Comparison of ENCODE assay signal across 30 mouse cellular contexts in the genomic region with DNA sequence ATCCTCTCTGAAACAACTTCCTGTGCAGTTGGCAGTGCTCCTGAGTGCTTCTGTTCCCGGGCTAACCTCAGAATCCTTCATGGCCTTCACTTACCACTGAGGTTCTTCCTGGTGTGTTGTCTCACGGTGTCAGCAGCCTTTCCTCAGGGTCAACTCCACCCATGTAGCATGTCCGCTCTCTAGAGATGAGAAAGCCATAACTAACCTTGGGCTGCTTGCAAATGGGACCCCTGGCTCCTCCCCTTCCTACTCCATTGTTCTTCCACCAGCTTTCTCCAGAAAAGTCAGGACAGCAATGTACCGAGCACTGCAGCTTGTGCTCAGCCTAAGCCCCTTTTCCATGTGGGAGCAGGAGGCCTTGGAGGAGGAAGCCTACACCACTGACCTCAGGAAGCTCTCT. TPM values are rescaled to one million over a fixed set of nuclear protein-coding genes. Genes with fewer than 3 reads are reported as not detected.
DNase-seq lines count a peak whose midpoint lies in the region; ATAC-seq and TF ChIP-seq lines count a peak whose summit lies in the region.
"Had no signal": no experiment of that assay in that cellular context is flagged by ENCODE, and none has a peak within 500 bp of the region (broad histone marks: within the 10 kb centered on the region; RNA-seq: fewer than 3 reads in every experiment).

No protein-coding gene starts in this region.

- H3K4me1 ChIP-seq in heart, embryonic 15.5 days (replicated peaks), result peaks cover 38% of the 10 kb centered on the region
- peaks cover 66% of the 10 kb centered on the region for H3K4me1 ChIP-seq in liver, embryonic 12.5 days
- H3K4me1 ChIP-seq in liver, embryonic 11.5 days (replicated peaks; ENCODE audit: control insufficient read depth, insufficient read depth, low read length), result peaks cover 33% of the 10 kb centered on the region
- peaks cover 63% of the 10 kb centered on the region for H3K4me1 ChIP-seq in E14TG2a.4 (replicated peaks; ENCODE audit: low read depth, low read length)

- DNase-seq in heart, postnatal 14 days, result no peak
- DNase-seq in liver, embryonic 11.5 days (ENCODE audit: low spot score), result no peak
- DNase-seq in ZHBTc4 (ENCODE audit: low read depth, low spot score), result peak; percentile 67
- DNase-seq in ovary, postnatal 36 days (ENCODE audit: low spot score), result no peak
- DNase-seq: adrenal gland, adult 8-10 months; cerebellum, adult 11 months; cerebellum, adult 9-11 months; embryo, embryonic 11 days; gastrocnemius, adult 2 months; heart, postnatal 10 days; kidney, adult 18-20 months; kidney, postnatal 4 days; lung, embryonic 14.5 days; right cerebral cortex, postnatal 25 days; thymus, adult 18-20 months; thymus, postnatal 25 days had no signal

- H3K36me3 ChIP-seq in heart, embryonic 15.5 days, result peaks cover 55% of the 10 kb centered on the region
- H3K36me3 ChIP-seq in liver, embryonic 12.5 days, result peaks cover 79% of the 10 kb centered on the region
- H3K36me3 ChIP-seq in liver, embryonic 11.5 days (ENCODE audit: control insufficient read depth, insufficient read depth, low read length), result peaks cover 25% of the 10 kb centered on the region
- H3K36me3 ChIP-seq in E14TG2a.4 (ENCODE audit: insufficient read depth, low read length), result peaks cover 79% of the 10 kb centered on the region

- H3K27ac ChIP-seq in heart, embryonic 15.5 days, result peak overlapping the region; percentile 27; the same call in 1 of the 2 replicates
- peak overlapping the region; percentile 20 for H3K27ac ChIP-seq in liver, embryonic 12.5 days
- no peak overlapping the region for H3K27ac ChIP-seq in liver, embryonic 11.5 days (ENCODE audit: low read depth, low read length)
- H3K27ac ChIP-seq: embryonic facial prominence, embryonic 13.5 days; forebrain, embryonic 10.5 days; forebrain, embryonic 15.5 days; gastrocnemius, adult 2 months; hindbrain, embryonic 14.5 days; limb, embryonic 13.5 days; liver, embryonic 14.5 days; midbrain, embryonic 10.5 days; midbrain, embryonic 15.5 days; neural tube, embryonic 15.5 days had no signal

- ATAC-seq in heart, embryonic 15.5 days (replicated peaks; ENCODE audit: insufficient number of reproducible peaks, insufficient read depth, low FRiP score, low read depth), result no peak
- no peak for ATAC-seq in liver, embryonic 12.5 days
- ATAC-seq in liver, embryonic 11.5 days (replicated peaks; ENCODE audit: low FRiP score), result no peak
- ATAC-seq: CD4-positive, CD25-positive, alpha-beta regulatory T cell, adult 4 months; midbrain, embryonic 15.5 days had no signal

- no peak overlapping the region for H3K9ac ChIP-seq in heart, embryonic 15.5 days
- H3K9ac ChIP-seq in liver, embryonic 12.5 days, result no peak overlapping the region
- no peak overlapping the region for H3K9ac ChIP-seq in liver, embryonic 11.5 days (ENCODE audit: low read depth, low read length)
- H3K9ac ChIP-seq: forebrain, embryonic 15.5 days; hindbrain, embryonic 14.5 days; limb, embryonic 13.5 days; liver, embryonic 14.5 days; lung, embryonic 14.5 days; midbrain, embryonic 15.5 days; neural tube, embryonic 15.5 days; stomach, embryonic 15.5 days had no signal

- no peaks in the 10 kb centered on the region for H3K27me3 ChIP-seq in heart, embryonic 15.5 days
- peaks cover 22% of the 10 kb centered on the region for H3K27me3 ChIP-seq in liver, embryonic 12.5 days (replicated peaks)
- peaks cover 4% of the 10 kb centered on the region; the same call in 1 of the 2 replicates for H3K27me3 ChIP-seq in liver, embryonic 11.5 days (replicated peaks; ENCODE audit: control insufficient read depth, insufficient read depth, low read length)
- H3K27me3 ChIP-seq in E14TG2a.4 (ENCODE audit: insufficient read depth, low read length), result 0 out of 2 replicates have a peak, but pooled peaks cover 2% of the 10 kb centered on the region
- H3K27me3 ChIP-seq: stomach, embryonic 15.5 days had no signal

- H3K4me3 ChIP-seq in heart, embryonic 15.5 days, result no peak overlapping the region
- no peak overlapping the region for H3K4me3 ChIP-seq in liver, embryonic 12.5 days
- H3K4me3 ChIP-seq in liver, embryonic 11.5 days (ENCODE audit: low read depth, low read length), result no peak overlapping the region
- 0 out of 2 replicates have a peak overlapping the region, but pooled peaks have one; percentile 13 for H3K4me3 ChIP-seq in E14TG2a.4 (replicated peaks; ENCODE audit: low read length)
- H3K4me3 ChIP-seq: embryonic facial prominence, embryonic 13.5 days; forebrain, embryonic 10.5 days; forebrain, embryonic 15.5 days; gastrocnemius, adult 2 months; limb, embryonic 13.5 days; midbrain, embryonic 10.5 days; midbrain, embryonic 15.5 days; neural tube, embryonic 15.5 days; stomach, embryonic 15.5 days had no signal

- intact Hi-C loops in heart, postnatal 14 days (cut with DNase I), result no loop called here

- 81% methylated on average over 4 of the region's 4 CpGs for WGBS in heart, embryonic 15.5 days
- 70% methylated on average over 4 of the region's 4 CpGs for WGBS in liver, embryonic 12.5 days (ENCODE audit: insufficient replicate concordance)
- WGBS in liver, embryonic 11.5 days, result 81% methylated on average over 4 of the region's 4 CpGs

- H3K4me2 ChIP-seq in heart, embryonic 15.5 days, result no peak overlapping the region
- no peak overlapping the region for H3K4me2 ChIP-seq in liver, embryonic 12.5 days
- H3K4me2 ChIP-seq in liver, embryonic 11.5 days, result no peak overlapping the region
- H3K4me2 ChIP-seq: embryonic facial prominence, embryonic 13.5 days; forebrain, embryonic 15.5 days; hindbrain, embryonic 14.5 days; limb, embryonic 13.5 days; lung, embryonic 14.5 days; midbrain, embryonic 15.5 days; neural tube, embryonic 15.5 days; stomach, embryonic 15.5 days had no signal

- no peak for TF ChIP-seq CTCF in E14TG2a.4 (conservative IDR thresholded peaks at IDR 0.05; ENCODE audit: low read length)

- H3K9me3 ChIP-seq in heart, embryonic 15.5 days (replicated peaks), result no peaks in the 10 kb centered on the region
- H3K9me3 ChIP-seq in liver, embryonic 12.5 days (replicated peaks), result no peaks in the 10 kb centered on the region
- no peaks in the 10 kb centered on the region for H3K9me3 ChIP-seq in liver, embryonic 11.5 days (ENCODE audit: control insufficient read depth, low read length)
- no peaks in the 10 kb centered on the region for H3K9me3 ChIP-seq in E14TG2a.4 (ENCODE audit: low read length)
- H3K9me3 ChIP-seq: embryonic facial prominence, embryonic 13.5 days; forebrain, embryonic 10.5 days; forebrain, embryonic 15.5 days; limb, embryonic 13.5 days; midbrain, embryonic 10.5 days; midbrain, embryonic 15.5 days; neural tube, embryonic 15.5 days; stomach, embryonic 15.5 days had no signal

RNA-seq across cellular contexts. Expression of a gene that starts 1.5 kb away (rescaled TPM):
- polyA plus RNA-seq in heart, embryonic 15.5 days (2015; fragmentation: Nextera tagmentation; extraction: Ambion mirVana), result 11.7 and 13.0 TPM in 2 replicates
- not detected for total RNA-seq in heart, postnatal 14 days (2021)
- 5.0 and 6.6 TPM in 2 replicates for polyA plus RNA-seq in liver, embryonic 12.5 days (2016; fragmentation: Nextera tagmentation; extraction: Ambion mirVana)
- 3.6 and 6.3 TPM in 2 replicates for polyA plus RNA-seq in liver, embryonic 11.5 days (2014; fragmentation: Nextera tagmentation; extraction: Ambion mirVana)
- polyA plus RNA-seq: CD4-positive, CD25-positive, alpha-beta regulatory T cell, adult 4 months; forebrain, embryonic 10.5 days had no signal

RNA-seq across cellular contexts. Expression of a gene that starts 8.5 kb away (rescaled TPM):
- polyA plus RNA-seq in heart, embryonic 15.5 days (2015; fragmentation: Nextera tagmentation; extraction: Ambion mirVana), result 175 and 182 TPM in 2 replicates
- 10 to 100 TPM; 86.2 to 87.5 TPM for total RNA-seq in heart, postnatal 14 days (2021)
- 118 and 120 TPM in 2 replicates for polyA plus RNA-seq in liver, embryonic 12.5 days (2016; fragmentation: Nextera tagmentation; extraction: Ambion mirVana)
- 200 and 208 TPM in 2 replicates for polyA plus RNA-seq in liver, embryonic 11.5 days (2014; fragmentation: Nextera tagmentation; extraction: Ambion mirVana)

RNA-seq across cellular contexts. Expression of a gene that starts 8.6 kb away (rescaled TPM):
- 238 and 262 TPM in 2 replicates for polyA plus RNA-seq in heart, embryonic 15.5 days (2015; fragmentation: Nextera tagmentation; extraction: Ambion mirVana)
- total RNA-seq in heart, postnatal 14 days (2021), result 10 to 100 TPM; 57.8 to 59.9 TPM
- polyA plus RNA-seq in liver, embryonic 12.5 days (2016; fragmentation: Nextera tagmentation; extraction: Ambion mirVana), result 542 and 545 TPM in 2 replicates
- 601 and 617 TPM in 2 replicates for polyA plus RNA-seq in liver, embryonic 11.5 days (2014; fragmentation: Nextera tagmentation; extraction: Ambion mirVana)

RNA-seq across cellular contexts. Expression of a gene that starts 11.0 kb away (rescaled TPM):
- polyA plus RNA-seq in heart, embryonic 15.5 days (2015; fragmentation: Nextera tagmentation; extraction: Ambion mirVana), result 80.3 and 111 TPM in 2 replicates
- total RNA-seq in heart, postnatal 14 days (2021), result 10 to 100 TPM; 47.7 to 49.4 TPM
- polyA plus RNA-seq in liver, embryonic 12.5 days (2016; fragmentation: Nextera tagmentation; extraction: Ambion mirVana), result 135 and 142 TPM in 2 replicates
- polyA plus RNA-seq in liver, embryonic 11.5 days (2014; fragmentation: Nextera tagmentation; extraction: Ambion mirVana), result 165 and 175 TPM in 2 replicates

RNA-seq across cellular contexts. Expression of a gene that starts 18.3 kb away (rescaled TPM):
- 17.6 and 25.1 TPM in 2 replicates for polyA plus RNA-seq in heart, embryonic 15.5 days (2015; fragmentation: Nextera tagmentation; extraction: Ambion mirVana)
- total RNA-seq in heart, postnatal 14 days (2021), result 10 to 100 TPM; 10.8 to 12.3 TPM
- polyA plus RNA-seq in liver, embryonic 12.5 days (2016; fragmentation: Nextera tagmentation; extraction: Ambion mirVana), result 43.1 and 45.3 TPM in 2 replicates
- 48.6 and 54.8 TPM in 2 replicates for polyA plus RNA-seq in liver, embryonic 11.5 days (2014; fragmentation: Nextera tagmentation; extraction: Ambion mirVana)
